Mouse (Mus musculus) hematopoietic stem cell, adult 5-6 weeks (primary cell): ENCODE data around the gene Ppp4r4. TPM values are rescaled to one million over a fixed set of nuclear protein-coding genes. Genes with fewer than 3 reads are reported as not detected.
"Not testable (repeated sequence)": the region's sequence is repeated elsewhere in the genome, so short reads cannot be mapped to it uniquely, and the experiment has no call there.

Source experiments
- ATAC-seq, 2 experiments: fragments of 125-278 bp in 1 of 2; replicated peaks in 1 of 2; 2 replicates each; pipeline ENCODE4 v1.8.0; 2016 to 2017; ENCODE audit warnings: inconsistent platforms in 2 of 2, mild to moderate bottlenecking in 2 of 2, moderate number of reproducible peaks in 2 of 2, low read depth in 1 of 2, moderate TSS enrichment in 1 of 2; ENCODE audit not compliant: low FRiP score in 2 of 2, poor library complexity in 2 of 2, severe bottlenecking in 2 of 2, insufficient read depth in 1 of 2, low TSS enrichment in 1 of 2
- total RNA-seq: library from RNA; stranded (forward); fragments of 172-1452, 232-1000 nt; gene quantifications from 2 replicates; pipeline ENCODE4 v1.2.3, GENCODE M21; 2017

Gene Ppp4r4
- total RNA-seq, 1 experiment from 2014 or later: 0.45 TPM

DNA sequence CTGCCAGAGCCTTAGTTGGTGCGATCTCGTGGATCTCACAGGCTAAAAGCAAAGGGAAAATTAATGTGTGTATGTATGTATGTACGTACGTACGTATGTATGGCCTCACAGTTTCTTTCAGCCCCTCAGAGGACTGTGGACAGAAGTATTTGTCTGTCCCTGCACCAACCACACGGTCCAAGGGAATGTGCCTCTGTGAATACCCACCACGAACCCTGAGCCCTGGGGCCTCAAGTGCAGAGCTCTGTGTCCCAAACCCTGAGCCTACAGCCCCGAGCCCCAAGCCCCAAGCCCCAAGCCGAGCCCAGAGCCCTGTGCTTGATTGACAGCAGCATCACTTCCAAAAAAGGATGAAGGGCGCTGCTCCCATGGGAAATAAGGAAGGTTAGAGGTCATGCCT is 125.9 kb downstream of the Ppp4r4 start:
- ATAC-seq: no peak

DNA sequence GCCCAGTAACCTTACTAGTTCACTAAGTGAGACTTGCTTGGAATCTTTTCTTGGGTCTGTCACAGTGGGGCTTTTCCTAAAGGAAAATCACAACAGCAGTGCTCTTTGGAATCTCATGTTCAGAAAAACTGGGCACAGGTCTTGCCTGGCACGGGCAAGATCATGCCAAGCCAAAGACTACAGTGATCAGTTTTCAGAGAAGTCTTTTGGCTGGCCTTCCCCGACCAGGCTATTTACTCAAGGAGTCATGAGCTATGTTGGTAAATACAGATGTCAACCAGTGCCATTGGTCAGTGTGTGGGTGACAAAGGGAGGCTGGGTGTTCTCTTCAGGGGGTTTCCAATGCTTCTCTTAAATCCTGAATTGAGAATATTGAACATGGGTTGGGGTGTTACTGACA is 127.1 kb downstream of the Ppp4r4 start:
- ATAC-seq: no peak

DNA sequence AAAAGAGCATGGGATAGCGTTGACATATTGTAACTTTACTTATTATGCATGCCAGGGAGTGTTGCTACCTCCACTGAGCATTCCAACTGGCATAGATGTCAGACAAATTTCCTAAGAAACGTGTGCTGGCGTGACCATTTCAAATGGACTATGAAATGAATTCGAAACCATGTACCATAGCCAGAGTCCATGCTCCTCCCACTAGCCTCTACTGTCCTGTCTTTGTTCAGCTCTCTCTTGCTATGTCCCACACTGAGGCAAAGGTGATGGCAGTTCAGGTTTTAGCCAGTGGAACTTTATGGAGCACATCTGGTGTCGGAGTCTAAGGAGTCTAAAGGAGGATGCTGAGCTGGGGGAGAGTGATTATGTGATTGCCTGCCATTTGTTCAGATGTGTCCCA is 128.0 kb downstream of the Ppp4r4 start:
- ATAC-seq: no peak

DNA sequence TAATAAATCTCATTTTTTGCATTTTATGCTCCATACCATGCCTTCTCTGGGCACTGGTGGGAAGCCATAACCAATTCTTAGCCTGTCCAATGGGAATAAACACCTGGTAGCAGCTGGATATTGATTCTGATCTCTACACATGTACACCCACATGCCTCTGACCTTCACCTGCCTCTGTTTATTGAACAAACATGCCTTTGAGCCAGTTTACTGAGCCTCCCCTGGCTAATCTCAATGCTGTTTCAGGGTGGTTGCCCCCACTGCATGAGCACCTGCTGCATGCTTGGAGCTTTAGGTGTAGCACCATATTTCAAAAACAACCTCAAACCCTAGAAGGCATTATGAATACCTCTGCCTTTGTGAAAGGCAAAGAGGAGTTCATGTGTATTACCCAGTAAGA is 130.0 kb downstream of the Ppp4r4 start:
- ATAC-seq: not testable (repeated sequence)

Other genes with a start within 250 kb of the Ppp4r4 start
- gene Fam181a, start 221.3 kb upstream of the Ppp4r4 start, total RNA-seq: not detected in 2 replicates
- 3.3 TPM in 1 of 2 replicates, not detected in the other for gene Asb2, start 176.3 kb upstream of the Ppp4r4 start, total RNA-seq
- gene Otub2, start 143.6 kb upstream of the Ppp4r4 start, total RNA-seq: 3.4 and 5.2 TPM in 2 replicates
- gene 9330161L09Rik, start 124.5 kb upstream of the Ppp4r4 start, total RNA-seq: 1.2 and 4.7 TPM in 2 replicates
- 129 and 149 TPM in 2 replicates for gene Ddx24, start 106.5 kb upstream of the Ppp4r4 start, total RNA-seq
- 137 and 147 TPM in 2 replicates for gene Ifi27, start 98.1 kb upstream of the Ppp4r4 start, total RNA-seq
- gene Ifi27l2a, start 88.6 kb upstream of the Ppp4r4 start, total RNA-seq: 25.4 and 57.7 TPM in 2 replicates
- not detected in 2 replicates for gene Ifi27l2b, start 75.1 kb upstream of the Ppp4r4 start, total RNA-seq
- not detected in 2 replicates for gene Serpina10, start 99.2 kb downstream of the Ppp4r4 start, total RNA-seq
- gene Serpina6, start 124.9 kb downstream of the Ppp4r4 start, total RNA-seq: not detected in 2 replicates
- gene Serpina16, start 143.9 kb downstream of the Ppp4r4 start, total RNA-seq: not detected in 2 replicates
- not detected in 2 replicates for gene Serpina1f, start 163.2 kb downstream of the Ppp4r4 start, total RNA-seq
- not detected in 2 replicates for gene Serpina1d, start 241.3 kb downstream of the Ppp4r4 start, total RNA-seq